Mouse (Mus musculus) testis, adult 2 months (tissue): ENCODE data around the gene Umad1. TPM values are rescaled to one million over a fixed set of nuclear protein-coding genes. Genes with fewer than 3 reads are reported as not detected.

ENCODE experiments used
- H3K27ac ChIP-seq: fragments of 200-500 bp; 2 replicates; pipeline ENCODE4 v1.5.1; 2012; ENCODE audit warnings: low read depth, low read length; ENCODE audit not compliant: control insufficient read depth, insufficient read depth
- H3K27me3 ChIP-seq: fragments of 200-500 bp; 2 replicates; pipeline ENCODE4 v1.6.1; 2012; ENCODE audit warnings: mild to moderate bottlenecking, low read length, moderate library complexity; ENCODE audit not compliant: control insufficient read depth, insufficient read depth
- H3K36me3 ChIP-seq: fragments of 200-500 bp; 2 replicates; pipeline ENCODE4 v1.6.1; 2012; ENCODE audit warnings: mild to moderate bottlenecking, low read length; ENCODE audit not compliant: control insufficient read depth, insufficient read depth
- H3K4me1 ChIP-seq: fragments of 200-500 bp; 2 replicates; pipeline ENCODE4 v1.6.1; 2012; ENCODE audit warnings: low read length; ENCODE audit not compliant: control insufficient read depth, insufficient read depth
- H3K4me3 ChIP-seq: fragments of 200-500 bp; 2 replicates; pipeline ENCODE4 v1.5.1; 2012; ENCODE audit warnings: low read depth, mild to moderate bottlenecking, low read length, moderate library complexity, mixed read lengths; ENCODE audit not compliant: control insufficient read depth
- CTCF ChIP-seq: fragments of 200-500 bp; IDR thresholded peaks from 2 replicates; pipeline ENCODE4 v1.5.1; 2012; ENCODE audit warnings: low read depth, mild to moderate bottlenecking, inconsistent platforms, low read length, moderate library complexity; ENCODE audit not compliant: control insufficient read depth, insufficient read depth, insufficient replicate concordance
- POLR2A ChIP-seq: fragments of 200-500 bp; IDR thresholded peaks from 2 replicates; pipeline ENCODE4 v1.6.1; 2012; ENCODE audit warnings: low read depth, mild to moderate bottlenecking, inconsistent platforms, low read length, moderate library complexity; ENCODE audit not compliant: control insufficient read depth
- polyA plus RNA-seq: library from polyadenylated mRNA; depleted of rRNA; stranded (reverse); fragments of >200 nt; gene quantifications from 2 replicates; pipeline ENCODE4 v1.2.3, GENCODE M21; 2012

The Umad1 gene
- polyA plus RNA-seq, 1 experiment: 7.0 TPM

DNA sequence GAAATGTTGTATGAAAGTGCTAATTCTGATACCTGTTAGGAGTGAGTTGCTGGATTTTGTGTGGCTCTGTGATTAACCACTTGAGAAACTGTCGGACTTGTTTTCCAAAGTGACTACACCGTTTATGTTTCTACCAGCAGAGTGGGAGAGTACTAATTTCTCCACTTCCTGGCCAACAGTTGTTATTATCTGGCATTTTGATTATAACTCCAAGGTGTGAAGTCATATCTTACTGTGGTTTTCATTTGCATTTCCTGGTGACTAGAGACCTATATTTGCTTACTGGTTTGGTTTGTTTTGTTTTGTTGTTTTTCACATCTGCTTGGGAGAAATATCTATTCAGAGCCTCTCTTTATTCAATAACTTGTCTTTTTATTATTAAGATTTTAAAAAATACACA is 149.2 kb downstream of the Umad1 start:
- Histone ChIP-seq H3K4me1 (no peaks in the 10 kb centered on the region), H3K27me3 (no peaks in the 10 kb centered on the region), H3K27ac (no peak overlapping the region), H3K4me3 (no peak overlapping the region), H3K36me3 (no peaks in the 10 kb centered on the region)
- TF ChIP-seq POLR2A (no peak), CTCF (no peak)

DNA sequence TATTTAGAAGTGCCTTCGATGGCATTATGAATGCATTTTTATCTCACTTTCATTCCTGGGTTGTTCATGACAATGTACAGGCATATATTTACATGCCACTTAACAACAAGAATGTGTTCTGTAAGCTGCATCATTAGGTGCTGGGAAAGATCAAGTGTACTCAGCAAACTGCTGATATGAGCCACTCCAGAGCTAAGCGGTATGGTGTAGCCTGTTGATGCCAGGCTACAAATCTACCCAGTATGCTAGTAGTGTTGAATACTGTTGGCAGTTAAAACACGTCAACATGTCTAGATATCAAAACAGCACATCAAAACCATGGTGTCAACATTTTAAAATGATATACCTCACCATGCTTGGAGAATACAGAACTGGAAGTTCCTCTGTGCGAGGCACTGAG is 150.8 kb downstream of the Umad1 start:
- no peak overlapping the region for H3K27ac ChIP-seq
- 0 out of 2 replicates have a peak, but pooled peaks cover 2% of the 10 kb centered on the region for H3K4me1 ChIP-seq
- no peak overlapping the region for H3K4me3 ChIP-seq
- TF ChIP-seq POLR2A: no peak
- no peak for TF ChIP-seq CTCF
- H3K27me3 ChIP-seq: no peaks in the 10 kb centered on the region
- H3K36me3 ChIP-seq: no peaks in the 10 kb centered on the region

DNA sequence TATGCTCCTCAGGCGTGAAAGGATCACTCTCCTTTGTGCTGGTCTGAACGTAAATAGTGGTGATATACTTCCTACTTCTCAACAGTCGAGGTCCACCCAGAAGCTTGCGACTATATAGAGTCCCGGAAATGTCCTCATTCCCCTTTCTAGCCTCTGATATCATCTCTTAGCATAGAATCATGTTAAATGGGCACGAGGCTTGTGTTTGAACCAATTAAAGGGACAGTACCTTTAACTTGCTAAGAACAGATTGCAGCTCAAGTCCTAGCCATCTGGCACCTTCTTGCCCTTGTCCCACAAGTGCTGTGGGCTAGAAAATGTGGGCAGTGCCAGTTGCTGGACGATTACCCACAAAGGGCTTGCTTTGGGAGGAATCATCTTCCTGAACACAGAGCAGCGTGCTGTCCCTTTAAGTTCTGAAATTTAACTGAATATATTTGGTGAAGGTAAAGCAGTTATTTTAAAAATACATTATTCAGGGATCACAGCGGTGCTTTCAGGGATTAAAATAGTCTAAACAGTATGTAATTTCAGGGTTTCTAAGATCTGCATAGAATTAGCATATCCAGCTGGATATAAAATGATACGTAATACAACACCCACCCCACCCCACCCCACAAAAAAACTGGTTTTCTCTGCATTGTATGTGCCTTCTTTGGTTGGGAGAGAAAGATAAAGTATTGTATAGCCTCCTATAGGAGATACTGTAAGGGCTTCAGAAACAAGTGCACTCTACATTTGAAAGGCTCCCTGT is 153.9 kb downstream of the Umad1 start:
- Histone ChIP-seq H3K4me1 (0 out of 2 replicates have a peak, but pooled peaks cover 2% of the 10 kb centered on the region), H3K27ac (no peak overlapping the region), H3K4me3 (no peak overlapping the region), H3K27me3 (no peaks in the 10 kb centered on the region), H3K36me3 (no peaks in the 10 kb centered on the region)
- no peak for TF ChIP-seq POLR2A
- TF ChIP-seq CTCF: no peak

DNA sequence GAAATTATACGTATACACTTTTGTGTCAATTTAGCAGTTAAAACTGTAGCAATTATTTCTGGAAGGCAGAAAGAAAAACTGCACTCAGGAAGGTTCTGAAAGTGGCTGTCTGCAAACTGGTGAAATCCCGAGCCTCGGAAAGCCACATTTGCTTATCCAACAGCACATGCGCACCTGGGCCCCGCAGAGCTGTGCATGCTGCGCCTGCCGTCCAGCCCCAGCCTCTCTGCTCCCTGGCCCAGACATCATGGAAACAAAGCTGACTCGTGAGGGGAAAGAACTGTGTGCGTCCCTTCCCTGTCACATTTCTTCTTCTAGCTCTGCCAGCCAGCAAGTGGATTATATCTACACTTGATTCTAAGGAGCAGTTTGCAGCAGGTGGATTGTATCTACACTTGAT is 154.9 kb downstream of the Umad1 start:
- TF ChIP-seq POLR2A: no peak
- TF ChIP-seq CTCF: no peak
- H3K27ac ChIP-seq: no peak overlapping the region
- H3K4me3 ChIP-seq: no peak overlapping the region; the same call in 1 of the 2 replicates

DNA sequence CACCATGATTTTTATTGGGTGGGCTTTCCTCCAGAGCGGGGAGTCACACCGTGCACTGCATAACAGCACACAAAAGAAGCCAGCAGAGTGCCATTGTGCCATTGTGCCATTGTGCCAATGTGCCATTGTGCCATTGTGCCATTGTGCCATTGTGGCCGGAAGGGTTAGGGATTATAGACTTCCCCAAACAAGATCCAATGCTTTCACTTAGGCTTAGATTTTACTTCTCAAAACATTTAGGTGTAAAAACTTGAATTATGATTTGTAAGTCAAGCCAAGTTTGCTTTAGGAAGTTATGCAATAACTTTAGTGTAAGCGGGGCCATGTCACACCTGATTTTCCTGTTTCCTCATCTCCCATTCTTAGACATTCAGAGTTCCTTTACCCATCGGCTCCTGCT is 156.7 kb downstream of the Umad1 start:
- H3K4me1 ChIP-seq: 0 out of 2 replicates have a peak, but pooled peaks cover 2% of the 10 kb centered on the region
- TF ChIP-seq POLR2A: no peak
- TF ChIP-seq CTCF: no peak
- no peak overlapping the region for H3K4me3 ChIP-seq
- H3K36me3 ChIP-seq: no peaks in the 10 kb centered on the region
- no peak overlapping the region for H3K27ac ChIP-seq
- no peaks in the 10 kb centered on the region for H3K27me3 ChIP-seq

More for the DNA sequence above, 154.9 kb downstream of the Umad1 start:
- no peaks in the 10 kb centered on the region for H3K27me3 ChIP-seq
- no peaks in the 10 kb centered on the region for H3K36me3 ChIP-seq
- 0 out of 2 replicates have a peak, but pooled peaks cover 2% of the 10 kb centered on the region for H3K4me1 ChIP-seq

DNA sequence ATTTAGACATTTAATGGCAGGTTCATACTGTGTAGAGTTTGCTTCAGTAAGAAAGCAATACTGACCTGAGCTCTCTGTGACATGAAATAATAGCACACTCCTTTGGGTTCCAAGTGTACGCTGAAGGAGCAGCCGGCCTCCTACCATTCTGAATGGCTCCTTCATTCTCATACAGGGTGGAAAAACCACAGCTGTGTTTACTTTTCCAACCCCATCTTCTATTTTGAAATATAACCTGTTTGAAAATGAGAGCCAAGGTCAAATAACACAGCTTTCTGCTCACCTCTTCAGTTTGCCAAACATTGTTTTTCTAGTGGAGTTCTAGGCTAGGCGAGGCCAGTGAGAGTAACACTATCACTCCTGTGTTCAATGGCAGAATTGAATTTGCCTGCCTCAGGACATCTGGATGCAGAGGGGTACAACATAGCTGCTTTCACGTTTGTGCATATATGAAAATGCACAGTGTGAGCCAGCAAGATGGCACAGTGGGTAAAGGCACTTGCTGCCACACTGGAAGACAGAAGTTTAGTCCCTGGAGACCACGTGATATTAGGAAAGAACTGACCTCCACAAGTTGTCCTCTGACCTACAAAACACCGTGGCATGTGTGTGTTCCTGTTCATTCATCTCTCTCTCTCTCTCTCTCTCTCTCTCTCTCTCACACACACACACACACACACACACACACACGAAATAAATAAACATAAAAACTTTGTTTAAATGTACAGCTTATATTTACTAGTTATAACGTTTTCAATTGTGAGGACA is 157.9 kb downstream of the Umad1 start:
- no peak for TF ChIP-seq POLR2A
- no peak for TF ChIP-seq CTCF
- no peak overlapping the region for H3K4me3 ChIP-seq
- no peaks in the 10 kb centered on the region for H3K27me3 ChIP-seq
- no peak overlapping the region for H3K27ac ChIP-seq
- H3K36me3 ChIP-seq: no peaks in the 10 kb centered on the region
- H3K4me1 ChIP-seq: 0 out of 2 replicates have a peak, but pooled peaks cover 2% of the 10 kb centered on the region

DNA sequence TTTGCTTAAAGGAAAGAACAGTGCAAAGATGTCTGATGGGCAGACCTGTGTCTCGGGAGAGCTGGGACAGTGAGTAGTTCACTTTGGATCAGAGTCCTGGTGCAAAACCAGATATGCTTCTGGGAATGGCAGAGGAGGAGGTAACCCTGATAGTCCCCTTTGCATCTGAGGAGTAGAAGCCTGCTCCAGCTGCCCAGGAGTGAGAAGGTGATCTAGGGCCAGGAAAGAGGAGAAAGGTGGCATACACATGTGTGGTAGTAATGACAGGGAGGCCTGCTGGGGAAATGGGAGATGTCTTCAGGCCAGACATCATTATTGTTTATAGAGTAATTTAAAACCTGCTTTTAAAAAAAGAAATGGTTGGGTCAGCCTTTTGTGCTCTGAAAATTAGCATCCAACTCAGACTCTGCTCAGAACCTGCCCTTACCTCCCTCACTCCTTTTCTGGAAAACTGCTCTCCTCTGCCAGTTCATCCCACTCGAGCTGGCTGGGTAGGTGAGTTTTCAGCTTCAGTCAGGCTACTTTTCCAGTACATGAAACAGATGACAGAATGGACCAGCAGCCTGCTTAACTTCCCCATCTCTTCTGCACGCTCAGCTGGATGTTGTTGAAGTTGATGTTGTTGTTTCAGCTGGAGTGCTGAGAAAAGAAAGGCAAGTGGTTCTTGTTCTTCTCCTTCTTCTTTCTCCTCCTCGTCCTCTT is 160.5 kb downstream of the Umad1 start:
- Histone ChIP-seq H3K4me3 (no peak overlapping the region), H3K36me3 (no peaks in the 10 kb centered on the region), H3K27me3 (no peaks in the 10 kb centered on the region), H3K4me1 (no peaks in the 10 kb centered on the region), H3K27ac (no peak overlapping the region)
- TF ChIP-seq POLR2A (no peak), CTCF (no peak)
